10 mouse cellular contexts compared by ENCODE assay signal in genomic region chr13:6688790-6689433, GRCm38 (mm10). TPM values are rescaled to one million over a fixed set of nuclear protein-coding genes. Genes with fewer than 3 reads are reported as not detected.
A peak's percentile ranks its signal among the peaks of the same experiment; 100 is the strongest.
DNase-seq lines count a peak whose midpoint lies in the region; ATAC-seq and TF ChIP-seq lines count a peak whose summit lies in the region.
"Had no signal": no experiment of that assay in that cellular context is flagged by ENCODE, and none has a peak within 500 bp of the region (broad histone marks: within the 10 kb centered on the region; RNA-seq: fewer than 3 reads in every experiment).

No protein-coding gene starts in this region.

- no peaks in the 10 kb centered on the region for H3K4me1 ChIP-seq in liver, embryonic 12.5 days
- no peaks in the 10 kb centered on the region for H3K4me1 ChIP-seq in liver, postnatal 0 days (ENCODE audit: insufficient read depth)
- H3K4me1 ChIP-seq: embryonic facial prominence, embryonic 13.5 days; liver, embryonic 13.5 days had no signal

- H3K9me3 ChIP-seq in liver, embryonic 12.5 days (replicated peaks) = no peaks in the 10 kb centered on the region
- H3K9me3 ChIP-seq in liver, postnatal 0 days (ENCODE audit: low read length) = no peaks in the 10 kb centered on the region
- H3K9me3 ChIP-seq: embryonic facial prominence, embryonic 13.5 days; liver, embryonic 13.5 days had no signal

- no peak overlapping the region for H3K4me2 ChIP-seq in liver, embryonic 12.5 days
- no peak overlapping the region for H3K4me2 ChIP-seq in liver, postnatal 0 days (ENCODE audit: low read depth, low read length)
- H3K4me2 ChIP-seq: embryonic facial prominence, embryonic 13.5 days; liver, embryonic 13.5 days had no signal

- no peak for TF ChIP-seq EP300 in liver, postnatal 0 days (IDR thresholded peaks at IDR 0.05; ENCODE audit: low read depth)

- no peak for ATAC-seq in liver, embryonic 12.5 days
- no peak for ATAC-seq in liver, postnatal 0 days

- peak; percentile 12 for DNase-seq in liver
- peak; percentile 72 for DNase-seq in MN1 (ENCODE audit: low spot score)
- peak; percentile 41 for DNase-seq in embryo, embryonic 9.5 days (ENCODE audit: extremely low spot score)
- peak; percentile 30 for DNase-seq in kidney, adult 11 months
- no peak for DNase-seq in liver, postnatal 0 days
- peak; percentile 74 for DNase-seq in right cerebral cortex, adult 18-20 months
- DNase-seq in spleen, postnatal 14 days (ENCODE audit: low spot score in 2 of 2) = no peak
- DNase-seq: liver, embryonic 13.5 days had no signal

- H3K9ac ChIP-seq in liver, embryonic 12.5 days = no peak overlapping the region
- H3K9ac ChIP-seq in liver, postnatal 0 days (replicated peaks) = no peak overlapping the region
- H3K9ac ChIP-seq: embryonic facial prominence, embryonic 13.5 days; liver, embryonic 13.5 days had no signal

- H3K36me3 ChIP-seq in liver, embryonic 12.5 days = no peaks in the 10 kb centered on the region
- H3K36me3 ChIP-seq in liver, postnatal 0 days (replicated peaks; ENCODE audit: insufficient read depth, low read length) = no peaks in the 10 kb centered on the region
- H3K36me3 ChIP-seq: embryonic facial prominence, embryonic 13.5 days; liver, embryonic 13.5 days had no signal

- TF ChIP-seq CTCF in liver, postnatal 0 days (IDR thresholded peaks at IDR 0.05; ENCODE audit: low read depth) = peak; percentile 44; the same call in 1 of the 2 replicates

- no peaks in the 10 kb centered on the region for H3K27me3 ChIP-seq in liver, embryonic 12.5 days (replicated peaks)
- H3K27me3 ChIP-seq in liver, postnatal 0 days (ENCODE audit: insufficient read depth, low read length) = no peaks in the 10 kb centered on the region
- H3K27me3 ChIP-seq: embryonic facial prominence, embryonic 13.5 days; liver, embryonic 13.5 days had no signal

- whole genome bisulfite sequencing in liver, embryonic 12.5 days (ENCODE audit: insufficient replicate concordance) = 47% methylated on average over 7 of the region's 7 CpGs
- 41% methylated on average over 7 of the region's 7 CpGs for WGBS in liver, postnatal 0 days (ENCODE audit: insufficient replicate concordance)

- no peak overlapping the region for H3K27ac ChIP-seq in liver, embryonic 12.5 days
- no peak overlapping the region for H3K27ac ChIP-seq in liver, postnatal 0 days (ENCODE audit: low read depth)
- H3K27ac ChIP-seq: embryonic facial prominence, embryonic 13.5 days; liver, embryonic 13.5 days had no signal

- no peak overlapping the region for H3K4me3 ChIP-seq in liver, embryonic 12.5 days
- H3K4me3 ChIP-seq in liver, postnatal 0 days (ENCODE audit: low read depth, low read length) = no peak overlapping the region
- H3K4me3 ChIP-seq: embryonic facial prominence, embryonic 13.5 days; liver, embryonic 13.5 days had no signal

RNA-seq across cellular contexts. Expression of gene Pfkp, which starts 40.3 kb away (rescaled TPM):
- polyA plus RNA-seq in liver, embryonic 12.5 days (2016; fragmentation: Nextera tagmentation; extraction: Ambion mirVana) = 14.4 and 17.3 TPM in 2 replicates
- polyA plus RNA-seq in liver, postnatal 0 days (2015; fragmentation: Nextera tagmentation; extraction: Ambion mirVana) = 3.7 and 4.9 TPM in 2 replicates

Comparison
In these comparisons a context has a peak if more than half of its experiments do, and no peak if none do; other contexts are left out.
1. DNase-seq: peak in liver (single experiment), MN1 (single experiment), embryo, embryonic 9.5 days (single experiment), kidney, adult 11 months (single experiment) and right cerebral cortex, adult 18-20 months (single experiment); none in liver, postnatal 0 days (single experiment) and spleen, postnatal 14 days (0 of 2).